Comparison of ENCODE assay signal across 8 mouse cellular contexts in genomic region chr12:111442309-111443010, GRCm38 (mm10). TPM values are rescaled to one million over a fixed set of nuclear protein-coding genes. Genes with fewer than 3 reads are reported as not detected.
DNase-seq lines count a peak whose midpoint lies in the region; ATAC-seq and TF ChIP-seq lines count a peak whose summit lies in the region.

TSS of gene Tnfaip2 (plus strand) at chr12:111442469.

- H3K9ac ChIP-seq in ES-Bruce4 (ENCODE audit: low read depth, poor library complexity, severe bottlenecking) = peak within 1 kb of the TSS; percentile 5; the same call in 1 of the 2 replicates
- H3K9ac ChIP-seq in forebrain, embryonic 15.5 days (replicated peaks) = no peak within 1 kb of the TSS
- H3K9ac ChIP-seq in limb, embryonic 14.5 days (ENCODE audit: low read depth, low read length, severe bottlenecking) = 0 out of 2 replicates have a peak within 1 kb of the TSS, but pooled peaks have one; percentile 17
- peak within 1 kb of the TSS; percentile 23; the same call in 1 of the 2 replicates for H3K9ac ChIP-seq in midbrain, embryonic 14.5 days (replicated peaks; ENCODE audit: low read length)
- H3K9ac ChIP-seq in stomach, postnatal 0 days (ENCODE audit: low read length) = peak within 1 kb of the TSS; percentile 58

- WGBS in forebrain, embryonic 15.5 days = under 1% methylated on average over 48 of the region's 48 CpGs
- under 1% methylated on average over 48 of the region's 48 CpGs for WGBS in hindbrain, embryonic 10.5 days
- WGBS in limb, embryonic 14.5 days = 2% methylated on average over 46 of the region's 48 CpGs
- under 1% methylated on average over 48 of the region's 48 CpGs for WGBS in midbrain, embryonic 14.5 days
- 4% methylated on average over 47 of the region's 48 CpGs for WGBS in stomach, postnatal 0 days

- no peaks in the 10 kb centered on the region for H3K36me3 ChIP-seq in ES-Bruce4 (ENCODE audit: control insufficient read depth, insufficient read depth, low read length, poor library complexity, severe bottlenecking)
- no peaks in the 10 kb centered on the region for H3K36me3 ChIP-seq in forebrain, embryonic 15.5 days
- H3K36me3 ChIP-seq in hindbrain, embryonic 10.5 days = no peaks in the 10 kb centered on the region
- no peaks in the 10 kb centered on the region for H3K36me3 ChIP-seq in limb, embryonic 14.5 days (ENCODE audit: control insufficient read depth, insufficient read depth, low read length)
- no peaks in the 10 kb centered on the region for H3K36me3 ChIP-seq in midbrain, embryonic 14.5 days (ENCODE audit: control insufficient read depth, insufficient read depth, low read length)
- no peaks in the 10 kb centered on the region for H3K36me3 ChIP-seq in stomach, postnatal 0 days (ENCODE audit: control insufficient read depth, insufficient read depth, low read length)

- TF ChIP-seq POLR2A in ES-Bruce4 (IDR thresholded peaks at IDR 0.05; ENCODE audit: insufficient read depth, low read length) = no peak
- TF ChIP-seq POLR2A in limb, embryonic 14.5 days (IDR thresholded peaks at IDR 0.05; ENCODE audit: borderline replicate concordance, extremely low read depth, insufficient read depth, insufficient read length) = no peak

- peak; percentile 57 for ATAC-seq in forebrain, embryonic 15.5 days (replicated peaks)
- peak; percentile 75 for ATAC-seq in limb, embryonic 14.5 days (ENCODE audit: low FRiP score, low read depth)
- ATAC-seq in midbrain, embryonic 14.5 days (ENCODE audit: low FRiP score, low TSS enrichment) = peak; percentile 43; the same call in 1 of the 2 replicates
- peak; percentile 69 for ATAC-seq in stomach, postnatal 0 days (ENCODE audit: low FRiP score, low TSS enrichment)

- H3K27ac ChIP-seq in ES-Bruce4 (ENCODE audit: insufficient read depth, low read length) = no peak within 1 kb of the TSS
- no peak within 1 kb of the TSS for H3K27ac ChIP-seq in forebrain, embryonic 15.5 days (replicated peaks)
- peak within 1 kb of the TSS; percentile 62 for H3K27ac ChIP-seq in hindbrain, embryonic 10.5 days
- H3K27ac ChIP-seq in limb, embryonic 14.5 days (replicated peaks; ENCODE audit: low read depth, low read length) = no peak within 1 kb of the TSS
- no peak within 1 kb of the TSS for H3K27ac ChIP-seq in midbrain, embryonic 14.5 days (replicated peaks; ENCODE audit: low read depth, low read length)
- H3K27ac ChIP-seq in stomach, postnatal 0 days (replicated peaks) = peak within 1 kb of the TSS; percentile 45; the same call in 1 of the 2 replicates

- peak within 1 kb of the TSS; percentile 57 for H3K4me2 ChIP-seq in forebrain, embryonic 15.5 days (replicated peaks)
- H3K4me2 ChIP-seq in limb, embryonic 14.5 days (replicated peaks; ENCODE audit: low read depth, low read length, severe bottlenecking) = peak within 1 kb of the TSS; percentile 70
- H3K4me2 ChIP-seq in midbrain, embryonic 14.5 days (ENCODE audit: low read length) = peak within 1 kb of the TSS; percentile 66
- H3K4me2 ChIP-seq in stomach, postnatal 0 days (replicated peaks; ENCODE audit: low read depth) = peak within 1 kb of the TSS; percentile 56

- TF ChIP-seq EP300 in ES-Bruce4 (IDR thresholded peaks at IDR 0.05; ENCODE audit: insufficient read depth, low read depth, low read length) = no peak
- no peak for TF ChIP-seq EP300 in stomach, postnatal 0 days (optimal IDR thresholded peaks at IDR 0.05)

- no peaks in the 10 kb centered on the region; the same call in 1 of the 2 replicates for H3K27me3 ChIP-seq in ES-Bruce4 (ENCODE audit: control insufficient read depth, insufficient read depth, low read length, poor library complexity, severe bottlenecking)
- peaks cover 70% of the 10 kb centered on the region for H3K27me3 ChIP-seq in forebrain, embryonic 15.5 days
- H3K27me3 ChIP-seq in hindbrain, embryonic 10.5 days (ENCODE audit: insufficient read depth, poor library complexity, severe bottlenecking) = peaks cover 85% of the 10 kb centered on the region
- peaks cover 74% of the 10 kb centered on the region for H3K27me3 ChIP-seq in limb, embryonic 14.5 days (ENCODE audit: control insufficient read depth, insufficient read depth, low read length)
- peaks cover 63% of the 10 kb centered on the region for H3K27me3 ChIP-seq in midbrain, embryonic 14.5 days (ENCODE audit: control insufficient read depth, insufficient read depth, low read length)
- peaks cover 20% of the 10 kb centered on the region for H3K27me3 ChIP-seq in stomach, postnatal 0 days (ENCODE audit: control insufficient read depth, insufficient read depth, low read length)

- DNase-seq in adrenal gland, postnatal 25 days = peak; percentile 86
- peak; percentile 87 for DNase-seq in hindbrain, embryonic 10.5 days (ENCODE audit: low spot score)
- DNase-seq in limb, embryonic 14.5 days (ENCODE audit: low spot score) = peak; percentile 66
- DNase-seq in midbrain, embryonic 14.5 days = peak; percentile 65
- peak; percentile 58 for DNase-seq in stomach, postnatal 0 days (ENCODE audit: low spot score)
- DNase-seq in frontal cortex, postnatal 10 days (ENCODE audit: low spot score in 2 of 2) = no peak

- H3K4me1 ChIP-seq in ES-Bruce4 (ENCODE audit: control insufficient read depth, insufficient read depth, low read length) = no peaks in the 10 kb centered on the region
- peaks cover 19% of the 10 kb centered on the region for H3K4me1 ChIP-seq in forebrain, embryonic 15.5 days
- peaks cover 55% of the 10 kb centered on the region for H3K4me1 ChIP-seq in hindbrain, embryonic 10.5 days (replicated peaks)
- peaks cover 16% of the 10 kb centered on the region for H3K4me1 ChIP-seq in limb, embryonic 14.5 days (ENCODE audit: control insufficient read depth, insufficient read depth, low read length)
- H3K4me1 ChIP-seq in midbrain, embryonic 14.5 days (ENCODE audit: control insufficient read depth, insufficient read depth, low read length) = peaks cover 8% of the 10 kb centered on the region; the same call in 1 of the 2 replicates
- no peaks in the 10 kb centered on the region for H3K4me1 ChIP-seq in stomach, postnatal 0 days (replicated peaks; ENCODE audit: control insufficient read depth, insufficient read depth)

- TF ChIP-seq CTCF in ES-Bruce4 (IDR thresholded peaks at IDR 0.05; ENCODE audit: low read depth, low read length) = no peak
- no peak for TF ChIP-seq CTCF in stomach, postnatal 0 days (IDR thresholded peaks at IDR 0.05; ENCODE audit: low read depth)

- H3K4me3 ChIP-seq in ES-Bruce4 (ENCODE audit: low read depth, low read length) = peak within 1 kb of the TSS; percentile 33
- H3K4me3 ChIP-seq in forebrain, embryonic 15.5 days = peak within 1 kb of the TSS; percentile 37
- H3K4me3 ChIP-seq in hindbrain, embryonic 10.5 days = peak within 1 kb of the TSS; percentile 58
- H3K4me3 ChIP-seq in limb, embryonic 14.5 days (replicated peaks; ENCODE audit: low read length) = peak within 1 kb of the TSS; percentile 39
- peak within 1 kb of the TSS; percentile 29 for H3K4me3 ChIP-seq in midbrain, embryonic 14.5 days (replicated peaks; ENCODE audit: low read depth, low read length)
- peak within 1 kb of the TSS; percentile 36 for H3K4me3 ChIP-seq in stomach, postnatal 0 days (ENCODE audit: low read depth, low read length)

- 0 out of 2 replicates have a peak, but pooled peaks cover 3% of the 10 kb centered on the region for H3K9me3 ChIP-seq in ES-Bruce4 (replicated peaks; ENCODE audit: control insufficient read depth, insufficient read depth, low read length, poor library complexity, severe bottlenecking)
- no peaks in the 10 kb centered on the region for H3K9me3 ChIP-seq in forebrain, embryonic 15.5 days
- H3K9me3 ChIP-seq in hindbrain, embryonic 10.5 days = no peaks in the 10 kb centered on the region
- no peaks in the 10 kb centered on the region for H3K9me3 ChIP-seq in limb, embryonic 14.5 days (ENCODE audit: control insufficient read depth, low read length)
- no peaks in the 10 kb centered on the region for H3K9me3 ChIP-seq in midbrain, embryonic 14.5 days (ENCODE audit: control insufficient read depth, low read length)
- H3K9me3 ChIP-seq in stomach, postnatal 0 days (ENCODE audit: control insufficient read depth, low read length) = no peaks in the 10 kb centered on the region

RNA-seq across cellular contexts. Expression of gene Tnfaip2, which starts in this region (rescaled TPM):
- 1.9 and 4.7 TPM in 2 replicates for polyA plus RNA-seq in ES-Bruce4 (2011; ENCODE audit: insufficient read depth, insufficient read length, low read depth, missing spikeins)
- 7.2 and 15.0 TPM in 2 replicates for total RNA-seq in adrenal gland, postnatal 25 days (2021)
- polyA plus RNA-seq in forebrain, embryonic 15.5 days (2015; fragmentation: Nextera tagmentation; extraction: Ambion mirVana) = 0.51 and 1.1 TPM in 2 replicates
- polyA plus RNA-seq in hindbrain, embryonic 10.5 days (2016; fragmentation: Nextera tagmentation; extraction: Ambion mirVana) = 3.0 and 3.2 TPM in 2 replicates
- polyA plus RNA-seq in limb, embryonic 14.5 days (2012; rRNA removed) = 9.3 and 10.2 TPM in 2 replicates
- 10.0 and 11.4 TPM in 2 replicates for polyA plus RNA-seq in limb, embryonic 14.5 days (2014; fragmentation: Nextera tagmentation; extraction: Ambion mirVana)
- 0.28 and 0.82 TPM in 2 replicates for polyA plus RNA-seq in midbrain, embryonic 14.5 days (2014; fragmentation: Nextera tagmentation; extraction: Ambion mirVana)
- 14.5 and 15.6 TPM in 2 replicates for polyA plus RNA-seq in stomach, postnatal 0 days (2015; fragmentation: Nextera tagmentation; extraction: Ambion mirVana)

Comparison
In these comparisons a context has a peak if more than half of its experiments do, and no peak if none do; other contexts are left out.
1. Peak in DNase-seq, ATAC-seq, H3K4me3 ChIP-seq, H3K9ac ChIP-seq and H3K4me2 ChIP-seq in midbrain, embryonic 14.5 days; RNA of the gene not detected or under 1 TPM.
2. H3K27ac ChIP-seq: peak in hindbrain, embryonic 10.5 days (single experiment) and stomach, postnatal 0 days (single experiment); none in ES-Bruce4 (single experiment), forebrain, embryonic 15.5 days (single experiment), limb, embryonic 14.5 days (single experiment) and midbrain, embryonic 14.5 days (single experiment).
3. DNase-seq: peak in adrenal gland, postnatal 25 days (single experiment), hindbrain, embryonic 10.5 days (single experiment), limb, embryonic 14.5 days (single experiment) and stomach, postnatal 0 days (single experiment); none in frontal cortex, postnatal 10 days (0 of 2).
4. Peak in every context shown above with its lines, with median percentiles within 50 percentile points of each other: H3K4me3 ChIP-seq, ATAC-seq and H3K4me2 ChIP-seq.